Mouse (Mus musculus) urinary bladder, adult 18-20 months (tissue): ENCODE measurements around the gene Gm5726.
"Not testable (repeated sequence)": the region's sequence is repeated elsewhere in the genome, so short reads cannot be mapped to it uniquely, and the experiment has no call there.

Source experiments
- DNase-seq, 2 experiments: peaks; one replicate each; pipeline ENCODE4 v3.0.0; 2022; ENCODE audit warnings: low spot score in 2 of 2, mixed read lengths in 2 of 2

The Gm5726 gene

GRCm38 (mm10) chr7:20545657-20546056 is at the start of gene Gm5726:
TSS of gene Gm5726 (minus strand) at chr7:20545757.
- not testable (repeated sequence) for DNase-seq

DNA sequence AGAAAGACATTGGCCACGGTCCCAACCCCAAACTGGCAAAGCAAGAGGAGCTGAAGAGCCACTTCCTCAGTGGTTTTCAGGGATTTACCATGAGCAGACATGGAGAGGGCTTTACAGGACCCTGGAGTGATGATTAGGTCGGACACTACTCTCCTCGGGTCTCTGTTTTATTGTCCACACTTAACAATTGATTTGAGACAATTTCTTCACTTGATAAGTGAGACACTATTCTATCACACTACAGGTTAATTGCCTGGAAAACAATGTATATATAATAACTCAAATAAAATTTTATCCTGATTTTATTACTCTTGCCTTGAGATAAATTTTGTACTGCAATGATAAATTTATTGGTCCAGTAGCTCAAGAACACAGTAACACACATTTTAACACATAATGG is 30.6 kb upstream of the Gm5726 start, which contains the start of gene Gm4141:
Gene Gm4141, minus strand, starts transcription at position 101 of the 400 bp plus-strand sequence.
- DNase-seq: not testable (repeated sequence)

GRCm38 (mm10) chr7:20533537-20533936 is 12.0 kb downstream of the Gm5726 start, which contains the start of gene Vmn1r104:
TSS of gene Vmn1r104 (plus strand) at chr7:20533837.
- DNase-seq: not testable (repeated sequence)

- not testable (repeated sequence) for DNase-seq
Observed at GRCm38 (mm10) chr7:20510434-20510833, 35.1 kb downstream of the Gm5726 start, which contains the start of gene Vmn1r103. TSS of gene Vmn1r103 (minus strand) at chr7:20510534.
